Mouse (Mus musculus) cortical plate, adult 2 months (tissue): ENCODE measurements around the gene Fam241b.
"Not testable (repeated sequence)": the region's sequence is repeated elsewhere in the genome, so short reads cannot be mapped to it uniquely, and the experiment has no call there.

Experiments used
- CTCF ChIP-seq: fragments of 200-500 bp; IDR thresholded peaks from 2 replicates; pipeline ENCODE4 v1.5.1; 2011; ENCODE audit warnings: mild to moderate bottlenecking, control low read depth, low read length; ENCODE audit not compliant: insufficient read depth; ENCODE audit errors: extremely low read depth
- POLR2A ChIP-seq: fragments of 200-500 bp; IDR thresholded peaks from 2 replicates; pipeline ENCODE4 v1.6.1; 2011; ENCODE audit warnings: mild to moderate bottlenecking, low read length, control low read depth; ENCODE audit not compliant: insufficient read depth; ENCODE audit errors: extremely low read depth

GRCm38 (mm10) chr10:62071346-62071745, 72.4 kb downstream of the Fam241b start:
- not testable (repeated sequence) for TF ChIP-seq POLR2A, CTCF
